Mouse (Mus musculus) forebrain, postnatal 0 days (tissue): Measurements from ENCODE around the gene Pcnt. TPM values are rescaled to one million over a fixed set of nuclear protein-coding genes. Genes with fewer than 3 reads are reported as not detected.

Source experiments
- ATAC-seq: fragments of 200-750 bp; cut with Nextera tagmentation; 2 replicates; pipeline ENCODE4 v1.8.0; 2017; ENCODE audit warnings: mild to moderate bottlenecking, moderate library complexity
- DNase-seq: peaks from one replicate; pipeline ENCODE4 v3.0.0-alpha.2; 2015
- H3K27ac ChIP-seq: fragments of 300-500 bp; sonication (generic); 2 replicates; pipeline ENCODE4 v1.5.1; 2014; ENCODE audit warnings: low read depth, mild to moderate bottlenecking, antibody characterized with exemption, low read length, moderate library complexity, mixed read lengths
- H3K27me3 ChIP-seq: fragments of 300-500 bp; sonication (generic); 2 replicates; pipeline ENCODE4 v1.6.1; 2014; ENCODE audit warnings: mild to moderate bottlenecking, low read length, mixed read lengths; ENCODE audit not compliant: insufficient read depth
- H3K36me3 ChIP-seq: fragments of 300-500 bp; sonication (generic); 2 replicates; pipeline ENCODE4 v1.6.1; 2014; ENCODE audit warnings: mild to moderate bottlenecking, moderate library complexity; ENCODE audit not compliant: insufficient read depth
- H3K4me1 ChIP-seq: fragments of 300-500 bp; sonication (generic); 2 replicates; pipeline ENCODE4 v1.6.1; 2014; ENCODE audit warnings: antibody characterized with exemption; ENCODE audit not compliant: insufficient read depth
- H3K4me2 ChIP-seq: fragments of 300-500 bp; sonication (generic); 2 replicates; pipeline ENCODE4 v1.6.1; 2014; ENCODE audit warnings: low read depth, mild to moderate bottlenecking, moderate library complexity
- H3K4me3 ChIP-seq: fragments of 300-500 bp; sonication (generic); 2 replicates; pipeline ENCODE4 v1.5.1; 2014; ENCODE audit warnings: low read depth, low read length, mixed read lengths
- H3K9ac ChIP-seq: fragments of 300-500 bp; sonication (generic); 2 replicates; pipeline ENCODE4 v1.6.1; 2014; ENCODE audit warnings: mild to moderate bottlenecking
- H3K9me3 ChIP-seq: fragments of 300-500 bp; sonication (generic); 2 replicates; pipeline ENCODE4 v1.6.1; 2016; ENCODE audit warnings: low read length
- CTCF ChIP-seq: sonication (generic); IDR thresholded peaks from 2 replicates; pipeline ENCODE4 v1.5.1; 2016; ENCODE audit warnings: antibody characterized with exemption, control low read depth, low read depth
- WGBS: fragments of 180-500 bp; shearing (Covaris S2); extraction: QIAGEN DNeasy Blood & Tissue Kit; methylation state at CpG from one replicate; pipeline ENCODE4 v1.1.7; 2014; 5-methylcytosine and 5-hydroxymethylcytosine counted together
- polyA plus RNA-seq: library from polyadenylated mRNA; unstranded; fragments of >200 nt; fragmentation: Nextera tagmentation; extraction: Ambion mirVana; gene quantifications from 2 replicates; pipeline ENCODE4 v1.2.1, GENCODE M21; 2015
- total RNA-seq: library from RNA; depleted of rRNA; stranded (reverse); fragments of >200 nt; gene quantifications from 2 replicates; pipeline ENCODE4 v1.2.3, GENCODE M21; 2014

Pcnt gene
- total and polyA plus RNA-seq, 2 experiments from 2014 or later = 4.4 to 19.0 TPM

DNA sequence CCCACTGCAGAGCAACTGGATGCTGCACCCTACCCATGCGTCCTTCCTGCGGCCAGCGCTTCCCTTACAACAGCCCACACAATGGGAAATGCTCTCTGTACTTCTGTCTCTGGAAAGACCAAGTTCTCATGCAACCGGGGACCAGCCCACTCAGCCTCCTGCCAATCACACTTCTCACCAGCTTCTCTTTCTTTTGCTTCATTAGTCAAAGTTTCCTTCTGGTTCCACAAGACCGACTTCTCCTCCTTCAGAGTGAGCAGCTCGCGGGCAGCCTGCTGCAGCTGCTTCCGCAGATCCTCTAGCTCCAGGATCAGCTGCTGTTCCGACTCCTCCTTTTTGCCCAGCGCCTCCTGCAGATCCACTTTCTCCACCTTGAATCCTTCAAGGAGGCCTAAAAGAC, 34.1 kb downstream of the Pcnt start:
- DNase-seq = no peak
- no peaks in the 10 kb centered on the region for H3K9me3 ChIP-seq
- no peak overlapping the region for H3K4me3 ChIP-seq
- H3K27ac ChIP-seq = no peak overlapping the region
- no peak for ATAC-seq
- no peaks in the 10 kb centered on the region for H3K4me1 ChIP-seq
- peaks cover 57% of the 10 kb centered on the region for H3K36me3 ChIP-seq
- WGBS = 94% methylated on average over 10 of the region's 10 CpGs
- TF ChIP-seq CTCF = no peak
- no peaks in the 10 kb centered on the region for H3K27me3 ChIP-seq
- no peak overlapping the region for H3K9ac ChIP-seq
- H3K4me2 ChIP-seq = no peak overlapping the region

DNA sequence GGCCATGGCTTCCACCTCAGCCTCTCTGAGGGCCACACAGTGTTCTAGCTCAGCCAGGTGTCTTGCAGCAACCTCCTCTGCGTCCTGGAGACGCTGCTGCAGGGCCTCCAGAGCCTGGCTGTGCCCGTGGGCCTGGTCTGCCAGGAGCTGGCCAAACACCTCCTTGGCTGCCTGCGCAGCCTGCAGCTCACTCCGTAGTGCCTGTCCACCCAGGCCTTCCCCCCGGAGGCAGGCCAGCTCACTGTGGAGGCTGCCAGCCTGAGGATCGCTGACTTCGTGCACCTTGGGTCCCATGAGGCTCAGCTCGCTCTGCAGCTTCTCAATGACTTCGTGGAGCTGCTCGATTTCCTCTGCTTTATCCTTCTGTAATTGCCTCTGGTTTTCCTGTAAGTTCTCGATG, 50.0 kb downstream of the Pcnt start:
- Histone ChIP-seq H3K4me2 (no peak overlapping the region), H3K36me3 (peaks cover 27% of the 10 kb centered on the region), H3K9ac (no peak overlapping the region), H3K4me3 (no peak overlapping the region), H3K4me1 (no peaks in the 10 kb centered on the region), H3K9me3 (no peaks in the 10 kb centered on the region), H3K27me3 (no peaks in the 10 kb centered on the region), H3K27ac (no peak overlapping the region)
- no peak for TF ChIP-seq CTCF
- ATAC-seq (no peak), DNase-seq (no peak)
- 95% methylated on average over 12 of the region's 12 CpGs for WGBS

DNA sequence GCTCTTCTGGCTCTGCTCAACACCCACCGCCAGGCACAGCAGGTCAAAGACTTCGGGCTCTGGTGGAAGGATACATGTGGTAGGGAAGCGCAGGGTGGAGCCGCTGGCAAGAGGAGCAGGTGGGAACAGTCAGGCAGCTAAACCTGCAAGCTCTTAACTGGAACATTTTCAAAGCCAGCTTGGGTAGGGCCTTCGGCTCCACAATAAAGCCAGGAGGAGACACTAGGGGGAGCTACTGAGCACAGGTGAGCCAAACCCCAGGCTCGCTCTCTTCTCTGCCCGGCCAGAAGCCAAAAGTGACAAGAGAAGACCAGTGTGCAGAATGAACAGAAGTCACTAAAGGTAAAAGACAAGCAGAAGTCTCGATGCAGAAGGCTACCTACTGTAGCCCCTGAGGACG, 50.8 kb downstream of the Pcnt start:
- peaks cover 30% of the 10 kb centered on the region for H3K36me3 ChIP-seq
- ATAC-seq (no peak), DNase-seq (no peak)
- no peaks in the 10 kb centered on the region for H3K9me3 ChIP-seq
- no peak overlapping the region for H3K27ac ChIP-seq
- WGBS = 85% methylated on average over 9 of the region's 9 CpGs
- peak; percentile 49 for TF ChIP-seq CTCF
- H3K4me3 ChIP-seq = no peak overlapping the region
- H3K27me3 ChIP-seq = no peaks in the 10 kb centered on the region
- no peak overlapping the region for H3K4me2 ChIP-seq
- no peaks in the 10 kb centered on the region for H3K4me1 ChIP-seq
- no peak overlapping the region for H3K9ac ChIP-seq

DNA sequence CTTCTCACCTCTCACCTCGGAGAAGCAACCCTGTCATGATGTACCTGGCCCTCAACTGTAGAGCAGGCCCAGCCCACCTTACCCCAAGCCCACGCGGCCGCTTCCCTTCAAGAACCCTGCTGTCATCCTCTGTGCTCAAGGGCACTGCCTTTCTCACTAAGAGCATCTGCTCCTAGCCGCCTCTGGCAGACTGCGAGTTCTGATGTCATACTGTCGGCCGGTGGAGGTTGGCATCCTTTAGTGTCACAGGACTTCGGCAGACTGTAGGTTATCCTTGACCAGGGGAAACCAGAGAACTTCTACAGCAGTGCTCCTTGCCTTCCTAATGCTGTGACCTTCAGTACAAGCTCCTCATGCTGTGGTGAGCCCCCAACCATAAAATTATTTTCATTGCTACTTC, 51.4 kb downstream of the Pcnt start:
- no peaks in the 10 kb centered on the region for H3K9me3 ChIP-seq
- no peak for TF ChIP-seq CTCF
- DNase-seq (no peak), ATAC-seq (no peak)
- no peaks in the 10 kb centered on the region for H3K4me1 ChIP-seq
- no peak overlapping the region for H3K4me2 ChIP-seq
- no peak overlapping the region for H3K4me3 ChIP-seq
- H3K36me3 ChIP-seq = peaks cover 35% of the 10 kb centered on the region
- no peak overlapping the region for H3K9ac ChIP-seq
- 94% methylated on average over 9 of the region's 9 CpGs for WGBS
- H3K27me3 ChIP-seq = no peaks in the 10 kb centered on the region
- no peak overlapping the region for H3K27ac ChIP-seq

DNA sequence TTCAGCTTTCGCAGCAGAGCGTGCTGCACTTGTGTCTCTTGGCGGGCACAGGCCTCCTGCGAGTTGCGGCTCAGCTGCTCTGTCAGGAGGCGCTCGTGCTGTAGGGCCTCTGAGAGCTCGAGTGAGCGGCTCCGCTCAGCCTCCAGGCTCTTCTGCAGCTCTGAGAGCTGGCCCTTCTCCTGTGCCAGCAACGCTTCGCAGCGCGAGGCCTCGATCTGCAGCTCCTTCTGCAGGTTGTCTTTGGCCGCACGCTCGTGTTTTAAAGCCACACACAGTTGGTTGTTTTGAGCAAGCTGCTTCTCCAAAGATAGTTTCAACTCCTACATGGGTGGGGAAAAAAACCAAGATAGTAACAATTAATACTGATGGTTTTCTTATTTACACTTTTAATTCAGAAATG, 67.6 kb downstream of the Pcnt start:
- H3K4me1 ChIP-seq = no peaks in the 10 kb centered on the region
- no peaks in the 10 kb centered on the region for H3K9me3 ChIP-seq
- TF ChIP-seq CTCF = no peak
- peaks cover 36% of the 10 kb centered on the region for H3K36me3 ChIP-seq
- H3K4me3 ChIP-seq = no peak overlapping the region
- 94% methylated on average over 18 of the region's 18 CpGs for WGBS
- H3K27me3 ChIP-seq = no peaks in the 10 kb centered on the region
- DNase-seq (no peak), ATAC-seq (no peak)
- no peak overlapping the region for H3K4me2 ChIP-seq
- H3K9ac ChIP-seq = no peak overlapping the region
- H3K27ac ChIP-seq = no peak overlapping the region

DNA sequence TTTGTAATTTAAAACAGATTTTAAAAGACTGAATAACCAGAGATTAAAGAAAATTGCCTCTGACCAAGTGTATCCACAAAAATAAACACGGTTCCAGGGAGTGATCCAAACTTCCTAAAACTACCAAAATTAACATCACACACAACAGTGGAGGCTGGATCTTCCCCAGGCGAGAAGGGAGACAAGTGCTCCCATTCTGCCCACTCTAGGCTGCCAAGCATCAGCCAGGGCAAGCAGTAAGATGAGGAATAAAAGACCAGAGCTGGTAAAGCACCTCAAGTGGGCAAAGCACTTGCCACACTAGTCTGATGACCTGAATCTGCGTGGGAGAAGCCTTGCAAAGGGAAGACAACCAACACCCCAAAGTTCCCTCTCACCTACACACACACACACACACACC, 70.8 kb downstream of the Pcnt start:
- H3K9ac ChIP-seq = no peak overlapping the region
- no peak overlapping the region for H3K27ac ChIP-seq
- H3K4me3 ChIP-seq = no peak overlapping the region
- ATAC-seq (no peak), DNase-seq (no peak)
- 60% methylated on average over 3 of the region's 3 CpGs for WGBS
- peaks cover 34% of the 10 kb centered on the region for H3K36me3 ChIP-seq
- TF ChIP-seq CTCF = no peak
- no peaks in the 10 kb centered on the region for H3K4me1 ChIP-seq
- no peaks in the 10 kb centered on the region for H3K9me3 ChIP-seq
- no peaks in the 10 kb centered on the region for H3K27me3 ChIP-seq
- H3K4me2 ChIP-seq = no peak overlapping the region

DNA sequence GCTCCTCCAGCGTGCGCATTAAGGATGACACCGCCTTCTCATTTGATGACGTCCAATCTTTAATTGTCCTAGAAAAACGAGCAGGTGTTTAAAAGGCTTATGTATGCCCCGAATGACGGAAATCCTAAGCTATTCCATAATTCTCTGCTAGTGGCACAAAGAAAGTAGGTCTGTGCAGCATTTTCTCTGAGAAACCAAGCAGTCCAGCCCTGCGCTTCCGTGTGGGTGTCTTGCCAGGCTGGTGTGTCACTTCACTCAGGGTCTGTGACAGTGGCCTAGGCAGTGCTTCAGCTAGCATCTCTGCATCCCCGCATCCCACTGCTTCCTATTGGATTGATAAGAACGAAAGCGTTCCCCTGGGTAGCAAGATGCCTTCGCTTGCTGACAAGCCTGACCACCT, 73.8 kb downstream of the Pcnt start:
- peaks cover 40% of the 10 kb centered on the region for H3K36me3 ChIP-seq
- TF ChIP-seq CTCF = no peak
- WGBS = 93% methylated on average over 13 of the region's 13 CpGs

DNA sequence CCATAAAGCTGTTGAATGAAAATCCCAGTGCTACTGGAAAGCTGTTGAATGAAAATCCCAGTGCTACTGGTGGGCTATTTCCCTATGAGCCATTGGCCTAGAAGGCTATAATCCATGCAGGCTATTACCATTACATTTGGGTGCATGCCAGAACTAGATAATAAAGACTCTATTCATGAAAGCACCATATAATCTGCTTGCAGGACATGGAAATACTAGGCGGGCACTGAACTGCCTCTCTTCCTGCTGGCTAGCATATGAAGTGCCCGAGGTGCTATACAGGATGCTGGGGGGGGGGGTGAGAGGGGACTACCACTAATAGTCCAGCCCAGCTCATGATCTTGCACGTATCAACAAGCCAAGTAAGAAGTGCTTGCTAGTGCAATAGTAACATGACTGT, 79.4 kb downstream of the Pcnt start:
- Histone ChIP-seq H3K4me2 (no peak overlapping the region), H3K4me1 (no peaks in the 10 kb centered on the region), H3K9ac (no peak overlapping the region), H3K36me3 (peaks cover 21% of the 10 kb centered on the region), H3K27ac (no peak overlapping the region), H3K9me3 (no peaks in the 10 kb centered on the region), H3K27me3 (no peaks in the 10 kb centered on the region), H3K4me3 (no peak overlapping the region)
- WGBS = 25% methylated on average over 3 of the region's 3 CpGs
- DNase-seq (no peak), ATAC-seq (peak; percentile 40; the same call in 1 of the 2 replicates)
- no peak for TF ChIP-seq CTCF

More for the DNA sequence above, 73.8 kb downstream of the Pcnt start:
- Histone ChIP-seq H3K4me1 (no peaks in the 10 kb centered on the region), H3K4me2 (no peak overlapping the region), H3K9ac (no peak overlapping the region), H3K27ac (no peak overlapping the region), H3K4me3 (no peak overlapping the region), H3K9me3 (no peaks in the 10 kb centered on the region), H3K27me3 (no peaks in the 10 kb centered on the region)
- ATAC-seq (no peak), DNase-seq (no peak)
